Mouse (Mus musculus) heart, embryonic 15.5 days (tissue): ENCODE measurements at regions not wholly inside any gene's neighbourhood (a gene's known extent, or its start where the extent isn't known, plus 50 kb on each side); places are given as distances from the start of the nearest gene placed in this dataset.

Experiments
- ATAC-seq: fragments of 200-750 bp; cut with Nextera tagmentation; replicated peaks from 2 replicates; pipeline ENCODE4 v1.8.0; 2017; ENCODE audit warnings: low read depth, moderate TSS enrichment; ENCODE audit not compliant: insufficient number of reproducible peaks, insufficient read depth, low FRiP score
- H3K27ac ChIP-seq: fragments of 300-500 bp; sonication (generic); 2 replicates; pipeline ENCODE4 v1.5.1; 2015; ENCODE audit warnings: mild to moderate bottlenecking, inconsistent platforms
- H3K27me3 ChIP-seq: fragments of 300-500 bp; sonication (generic); 2 replicates; pipeline ENCODE4 v1.6.1; 2015; ENCODE audit warnings: inconsistent platforms
- H3K36me3 ChIP-seq: fragments of 300-500 bp; sonication (generic); 2 replicates; pipeline ENCODE4 v1.6.1; 2015; ENCODE audit warnings: mild to moderate bottlenecking, inconsistent platforms
- H3K4me1 ChIP-seq: fragments of 300-500 bp; sonication (generic); replicated peaks from 2 replicates; pipeline ENCODE4 v1.6.1; 2015; ENCODE audit warnings: inconsistent platforms
- H3K4me2 ChIP-seq: fragments of 300-500 bp; sonication (generic); 2 replicates; pipeline ENCODE4 v1.6.1; 2015; ENCODE audit warnings: inconsistent platforms, mild to moderate bottlenecking, moderate library complexity
- H3K4me3 ChIP-seq: fragments of 300-500 bp; sonication (generic); 2 replicates; pipeline ENCODE4 v1.5.1; 2015; ENCODE audit warnings: mild to moderate bottlenecking, inconsistent platforms
- H3K9ac ChIP-seq: fragments of 300-500 bp; sonication (generic); 2 replicates; pipeline ENCODE4 v1.6.1; 2015; ENCODE audit warnings: mild to moderate bottlenecking, inconsistent platforms
- H3K9me3 ChIP-seq: fragments of 300-500 bp; sonication (generic); replicated peaks from 2 replicates; pipeline ENCODE4 v1.6.1; 2016; ENCODE audit warnings: inconsistent platforms
- WGBS: fragments of 180-500 bp; shearing (Covaris S2); methylation state at CpG from one replicate; pipeline ENCODE4 v1.1.7; 2015; ENCODE audit warnings: mixed read lengths; 5-methylcytosine and 5-hydroxymethylcytosine counted together

DNA sequence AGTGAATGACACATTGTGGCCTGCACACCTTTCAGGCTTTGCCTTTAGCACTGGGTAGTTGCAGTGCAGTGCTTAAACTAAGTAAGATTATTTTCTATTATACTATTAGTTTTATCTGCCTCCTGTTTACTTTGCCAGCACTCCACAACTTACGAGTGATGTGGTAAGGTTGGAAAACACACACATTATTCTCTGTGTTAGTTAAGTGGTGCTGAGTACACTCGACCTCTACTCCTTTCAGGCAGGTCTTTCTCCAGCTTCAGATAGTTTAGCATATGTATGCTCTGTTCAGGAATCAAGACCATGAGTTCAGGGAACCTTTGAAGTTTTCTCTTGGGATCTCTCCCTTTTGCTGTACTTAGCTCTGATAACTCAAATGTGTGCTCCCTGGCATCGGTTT is 1081.0 kb downstream of the Car8 start:
- ATAC-seq, result no peak
- Histone ChIP-seq H3K4me3 (no peak overlapping the region), H3K36me3 (no peaks in the 10 kb centered on the region), H3K27ac (no peak overlapping the region), H3K4me1 (no peaks in the 10 kb centered on the region), H3K9ac (no peak overlapping the region), H3K27me3 (no peaks in the 10 kb centered on the region), H3K9me3 (no peaks in the 10 kb centered on the region), H3K4me2 (no peak overlapping the region)
- 69% methylated on average over 3 of the region's 3 CpGs for WGBS

- Histone ChIP-seq H3K27me3 (no peaks in the 10 kb centered on the region), H3K36me3 (no peaks in the 10 kb centered on the region), H3K4me2 (no peak overlapping the region), H3K4me3 (no peak overlapping the region), H3K27ac (no peak overlapping the region), H3K9ac (no peak overlapping the region), H3K4me1 (no peaks in the 10 kb centered on the region), H3K9me3 (no peaks in the 10 kb centered on the region)
- 64% methylated on average over 3 of the region's 3 CpGs for WGBS
- no peak for ATAC-seq
These were observed 1084.6 kb downstream of the Car8 start for GRCm38 (mm10) chr4:7154256-7154655.

GRCm38 (mm10) chr4:7153835-7154234 is 1085.0 kb downstream of the Car8 start:
- H3K4me2 ChIP-seq, result no peak overlapping the region
- H3K36me3 ChIP-seq, result no peaks in the 10 kb centered on the region
- 24% methylated on average over 1 of the region's 1 CpGs for WGBS
- H3K27ac ChIP-seq, result no peak overlapping the region
- no peak overlapping the region for H3K9ac ChIP-seq
- no peaks in the 10 kb centered on the region for H3K4me1 ChIP-seq
- no peaks in the 10 kb centered on the region for H3K9me3 ChIP-seq
- no peak overlapping the region for H3K4me3 ChIP-seq
- ATAC-seq, result no peak
- no peaks in the 10 kb centered on the region for H3K27me3 ChIP-seq

- Histone ChIP-seq H3K27ac (no peak overlapping the region), H3K4me3 (no peak overlapping the region), H3K27me3 (no peaks in the 10 kb centered on the region), H3K4me2 (no peak overlapping the region), H3K36me3 (no peaks in the 10 kb centered on the region), H3K4me1 (no peaks in the 10 kb centered on the region), H3K9ac (no peak overlapping the region), H3K9me3 (no peaks in the 10 kb centered on the region)
- no peak for ATAC-seq
- 39% methylated on average over 2 of the region's 2 CpGs for WGBS
These were observed 1093.1 kb downstream of the Car8 start for GRCm38 (mm10) chr4:7145756-7146155.

DNA sequence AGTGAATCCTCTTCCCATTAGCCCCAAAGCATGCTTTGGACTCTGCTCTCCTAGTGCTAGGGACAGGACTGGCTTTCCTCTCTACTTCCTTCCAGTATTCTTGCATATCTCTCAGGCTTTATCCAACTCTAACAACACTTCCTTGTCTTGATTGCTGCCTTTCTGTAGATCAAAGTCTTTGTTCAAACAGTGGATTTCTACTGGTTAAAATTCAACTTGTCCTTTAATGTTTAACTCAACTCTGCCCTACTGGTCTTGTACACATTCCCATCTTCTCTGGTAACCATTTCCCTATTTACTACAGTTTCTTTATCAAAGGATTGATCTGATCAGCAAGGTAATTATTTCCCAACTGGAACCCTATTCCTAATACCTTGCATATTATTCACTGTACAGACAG is 1094.6 kb downstream of the Car8 start:
- ATAC-seq, result no peak

DNA sequence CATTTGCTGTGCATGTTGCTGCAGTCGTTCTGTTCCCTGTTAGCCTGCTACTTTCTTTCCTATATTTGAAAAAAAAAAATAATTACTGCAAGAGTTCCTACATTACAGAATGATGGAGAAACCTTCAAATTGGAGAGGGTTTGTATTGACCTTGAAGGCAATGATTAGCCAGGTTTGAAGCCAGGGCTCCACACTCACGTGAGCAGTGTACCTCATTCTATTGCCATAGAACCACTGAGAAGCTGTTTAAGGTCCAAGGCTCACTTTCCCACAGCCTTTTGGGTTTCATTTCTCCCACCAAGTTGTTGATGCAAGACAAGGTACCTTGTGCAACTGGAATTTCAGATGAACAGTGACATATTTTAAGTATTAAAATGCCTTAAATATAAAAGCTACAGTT is 1095.2 kb downstream of the Car8 start:
- no peaks in the 10 kb centered on the region for H3K9me3 ChIP-seq
- no peak overlapping the region for H3K4me2 ChIP-seq
- WGBS, result 75% methylated on average over 2 of the region's 2 CpGs
- no peaks in the 10 kb centered on the region for H3K36me3 ChIP-seq
- H3K4me1 ChIP-seq, result no peaks in the 10 kb centered on the region
- H3K27ac ChIP-seq, result no peak overlapping the region
- H3K4me3 ChIP-seq, result no peak overlapping the region
- no peaks in the 10 kb centered on the region for H3K27me3 ChIP-seq
- no peak for ATAC-seq
- no peak overlapping the region for H3K9ac ChIP-seq

More for the DNA sequence above, 1094.6 kb downstream of the Car8 start:
- no peaks in the 10 kb centered on the region for H3K4me1 ChIP-seq
- no peak overlapping the region for H3K9ac ChIP-seq
- H3K4me3 ChIP-seq, result no peak overlapping the region
- H3K9me3 ChIP-seq, result no peaks in the 10 kb centered on the region
- no peak overlapping the region for H3K27ac ChIP-seq
- no peak overlapping the region for H3K4me2 ChIP-seq
- no peaks in the 10 kb centered on the region for H3K27me3 ChIP-seq
- no peaks in the 10 kb centered on the region for H3K36me3 ChIP-seq

GRCm38 (mm10) chr4:7142781-7143180 is 1096.1 kb downstream of the Car8 start:
- Histone ChIP-seq H3K36me3 (no peaks in the 10 kb centered on the region), H3K4me1 (no peaks in the 10 kb centered on the region), H3K27ac (no peak overlapping the region), H3K4me2 (no peak overlapping the region), H3K4me3 (no peak overlapping the region), H3K9ac (no peak overlapping the region), H3K27me3 (no peaks in the 10 kb centered on the region), H3K9me3 (no peaks in the 10 kb centered on the region)
- ATAC-seq, result no peak
- WGBS, result 77% methylated on average over 6 of the region's 6 CpGs

GRCm38 (mm10) chr4:7112159-7112558 is 1126.7 kb downstream of the Car8 start:
- no peaks in the 10 kb centered on the region for H3K36me3 ChIP-seq
- H3K27ac ChIP-seq, result no peak overlapping the region
- H3K9ac ChIP-seq, result no peak overlapping the region
- H3K9me3 ChIP-seq, result no peaks in the 10 kb centered on the region
- WGBS, result 34% methylated on average over 4 of the region's 4 CpGs
- H3K4me2 ChIP-seq, result no peak overlapping the region
- no peak overlapping the region for H3K4me3 ChIP-seq
- no peak for ATAC-seq
- H3K4me1 ChIP-seq, result no peaks in the 10 kb centered on the region
- no peaks in the 10 kb centered on the region for H3K27me3 ChIP-seq

GRCm38 (mm10) chr4:7092957-7093356 is 1145.9 kb downstream of the Car8 start:
- no peak overlapping the region for H3K9ac ChIP-seq
- no peaks in the 10 kb centered on the region for H3K36me3 ChIP-seq
- H3K4me2 ChIP-seq, result no peak overlapping the region
- no peaks in the 10 kb centered on the region for H3K27me3 ChIP-seq
- ATAC-seq, result no peak
- H3K4me3 ChIP-seq, result no peak overlapping the region
- H3K9me3 ChIP-seq, result no peaks in the 10 kb centered on the region
- 79% methylated on average over 7 of the region's 7 CpGs for WGBS
- H3K4me1 ChIP-seq, result no peaks in the 10 kb centered on the region
- H3K27ac ChIP-seq, result no peak overlapping the region

DNA sequence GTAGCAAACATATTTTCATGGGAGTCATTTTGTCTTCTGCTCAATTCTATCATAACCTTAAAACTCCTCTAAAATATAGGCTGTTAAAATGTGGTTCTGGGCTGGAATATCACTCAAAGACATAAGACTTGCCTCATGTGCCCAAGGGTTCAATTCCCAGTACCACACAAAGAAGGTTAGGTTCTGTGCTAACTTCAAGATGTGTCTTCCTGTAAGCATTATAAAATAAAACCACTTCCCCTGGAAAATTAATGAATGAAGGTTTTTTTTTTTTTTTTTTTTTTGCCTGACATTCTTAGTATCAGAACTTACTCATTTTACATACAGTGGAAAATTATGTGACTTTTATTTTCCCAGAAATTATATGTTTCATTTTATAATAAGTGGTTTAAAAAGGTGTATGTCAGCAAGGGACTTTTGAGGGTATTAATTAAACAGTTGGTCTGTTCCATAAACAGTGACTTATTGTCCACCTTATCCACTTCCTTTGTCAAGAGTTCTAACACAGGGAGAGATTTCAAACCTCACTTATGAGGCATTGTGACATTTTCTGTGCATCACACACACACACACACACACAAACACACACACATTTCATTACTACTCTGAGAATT is 1147.5 kb downstream of the Car8 start:
- no peaks in the 10 kb centered on the region for H3K36me3 ChIP-seq
- H3K27me3 ChIP-seq, result no peaks in the 10 kb centered on the region
- no peak overlapping the region for H3K27ac ChIP-seq
- no peak overlapping the region for H3K9ac ChIP-seq
- H3K4me3 ChIP-seq, result no peak overlapping the region
- H3K4me1 ChIP-seq, result no peaks in the 10 kb centered on the region
- H3K9me3 ChIP-seq, result no peaks in the 10 kb centered on the region
- ATAC-seq, result no peak
- H3K4me2 ChIP-seq, result no peak overlapping the region
